Mouse (Mus musculus) forebrain, postnatal 0 days (tissue): ENCODE data around the gene Smco3. TPM values are rescaled to one million over a fixed set of nuclear protein-coding genes. Genes with fewer than 3 reads are reported as not detected.

ENCODE experiments used
- ATAC-seq: fragments of 200-750 bp; cut with Nextera tagmentation; 2 replicates; pipeline ENCODE4 v1.8.0; 2017; ENCODE audit warnings: mild to moderate bottlenecking, moderate library complexity
- DNase-seq: peaks from one replicate; pipeline ENCODE4 v3.0.0-alpha.2; 2015
- H3K27ac ChIP-seq: fragments of 300-500 bp; sonication (generic); 2 replicates; pipeline ENCODE4 v1.5.1; 2014; ENCODE audit warnings: low read depth, mild to moderate bottlenecking, antibody characterized with exemption, low read length, moderate library complexity, mixed read lengths
- H3K27me3 ChIP-seq: fragments of 300-500 bp; sonication (generic); 2 replicates; pipeline ENCODE4 v1.6.1; 2014; ENCODE audit warnings: mild to moderate bottlenecking, low read length, mixed read lengths; ENCODE audit not compliant: insufficient read depth
- H3K36me3 ChIP-seq: fragments of 300-500 bp; sonication (generic); 2 replicates; pipeline ENCODE4 v1.6.1; 2014; ENCODE audit warnings: mild to moderate bottlenecking, moderate library complexity; ENCODE audit not compliant: insufficient read depth
- H3K4me1 ChIP-seq: fragments of 300-500 bp; sonication (generic); 2 replicates; pipeline ENCODE4 v1.6.1; 2014; ENCODE audit warnings: antibody characterized with exemption; ENCODE audit not compliant: insufficient read depth
- H3K4me2 ChIP-seq: fragments of 300-500 bp; sonication (generic); 2 replicates; pipeline ENCODE4 v1.6.1; 2014; ENCODE audit warnings: low read depth, mild to moderate bottlenecking, moderate library complexity
- H3K4me3 ChIP-seq: fragments of 300-500 bp; sonication (generic); 2 replicates; pipeline ENCODE4 v1.5.1; 2014; ENCODE audit warnings: low read depth, low read length, mixed read lengths
- H3K9ac ChIP-seq: fragments of 300-500 bp; sonication (generic); 2 replicates; pipeline ENCODE4 v1.6.1; 2014; ENCODE audit warnings: mild to moderate bottlenecking
- H3K9me3 ChIP-seq: fragments of 300-500 bp; sonication (generic); 2 replicates; pipeline ENCODE4 v1.6.1; 2016; ENCODE audit warnings: low read length
- CTCF ChIP-seq: sonication (generic); IDR thresholded peaks from 2 replicates; pipeline ENCODE4 v1.5.1; 2016; ENCODE audit warnings: antibody characterized with exemption, control low read depth, low read depth
- WGBS: fragments of 180-500 bp; shearing (Covaris S2); extraction: QIAGEN DNeasy Blood & Tissue Kit; methylation state at CpG from one replicate; pipeline ENCODE4 v1.1.7; 2014; 5-methylcytosine and 5-hydroxymethylcytosine counted together
- polyA plus RNA-seq: library from polyadenylated mRNA; unstranded; fragments of >200 nt; fragmentation: Nextera tagmentation; extraction: Ambion mirVana; gene quantifications from 2 replicates; pipeline ENCODE4 v1.2.1, GENCODE M21; 2015
- total RNA-seq: library from RNA; depleted of rRNA; stranded (reverse); fragments of >200 nt; gene quantifications from 2 replicates; pipeline ENCODE4 v1.2.3, GENCODE M21; 2014

Smco3 gene
- total and polyA plus RNA-seq, 2 experiments from 2014 or later, result 1.5 to 2.7 TPM

DNA sequence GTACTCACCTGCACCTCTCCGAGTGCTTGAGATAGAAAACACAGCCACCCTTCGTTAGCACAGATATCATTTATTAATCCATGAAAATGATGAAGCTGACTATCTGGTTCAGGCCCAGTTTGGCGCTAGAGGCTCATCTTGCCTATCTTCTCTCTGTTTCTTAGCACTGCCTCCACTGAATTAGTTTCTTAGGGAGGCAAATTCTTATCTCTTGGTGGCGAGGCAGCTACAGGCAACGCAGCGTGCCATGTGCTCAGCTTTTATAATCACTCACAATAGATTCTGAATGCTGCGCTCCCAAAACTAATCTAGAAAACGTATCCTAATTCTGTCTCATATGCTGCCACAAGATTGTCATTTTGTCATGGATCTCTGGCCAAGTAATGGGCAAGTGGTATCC, 13.1 kb upstream of the Smco3 start:
- Histone ChIP-seq H3K4me2 (no peak overlapping the region), H3K4me1 (no peaks in the 10 kb centered on the region), H3K27ac (no peak overlapping the region), H3K27me3 (no peaks in the 10 kb centered on the region), H3K4me3 (no peak overlapping the region), H3K9me3 (no peaks in the 10 kb centered on the region), H3K9ac (no peak overlapping the region), H3K36me3 (no peaks in the 10 kb centered on the region)
- 82% methylated on average over 8 of the region's 8 CpGs for WGBS
- no peak for TF ChIP-seq CTCF
- ATAC-seq (no peak), DNase-seq (no peak)

GRCm38 (mm10) chr6:136847790-136848189, 12.5 kb upstream of the Smco3 start:
- no peak overlapping the region for H3K27ac ChIP-seq
- TF ChIP-seq CTCF, result peak; percentile 56
- H3K4me2 ChIP-seq, result no peak overlapping the region
- H3K4me1 ChIP-seq, result no peaks in the 10 kb centered on the region
- no peak overlapping the region for H3K9ac ChIP-seq
- H3K9me3 ChIP-seq, result no peaks in the 10 kb centered on the region
- ATAC-seq (no peak), DNase-seq (no peak)
- no peaks in the 10 kb centered on the region for H3K27me3 ChIP-seq
- WGBS, result 24% methylated on average over 2 of the region's 2 CpGs
- H3K4me3 ChIP-seq, result no peak overlapping the region
- H3K36me3 ChIP-seq, result no peaks in the 10 kb centered on the region

GRCm38 (mm10) chr6:136847267-136847666, 12.0 kb upstream of the Smco3 start:
- WGBS, result 94% methylated on average over 3 of the region's 3 CpGs

DNA sequence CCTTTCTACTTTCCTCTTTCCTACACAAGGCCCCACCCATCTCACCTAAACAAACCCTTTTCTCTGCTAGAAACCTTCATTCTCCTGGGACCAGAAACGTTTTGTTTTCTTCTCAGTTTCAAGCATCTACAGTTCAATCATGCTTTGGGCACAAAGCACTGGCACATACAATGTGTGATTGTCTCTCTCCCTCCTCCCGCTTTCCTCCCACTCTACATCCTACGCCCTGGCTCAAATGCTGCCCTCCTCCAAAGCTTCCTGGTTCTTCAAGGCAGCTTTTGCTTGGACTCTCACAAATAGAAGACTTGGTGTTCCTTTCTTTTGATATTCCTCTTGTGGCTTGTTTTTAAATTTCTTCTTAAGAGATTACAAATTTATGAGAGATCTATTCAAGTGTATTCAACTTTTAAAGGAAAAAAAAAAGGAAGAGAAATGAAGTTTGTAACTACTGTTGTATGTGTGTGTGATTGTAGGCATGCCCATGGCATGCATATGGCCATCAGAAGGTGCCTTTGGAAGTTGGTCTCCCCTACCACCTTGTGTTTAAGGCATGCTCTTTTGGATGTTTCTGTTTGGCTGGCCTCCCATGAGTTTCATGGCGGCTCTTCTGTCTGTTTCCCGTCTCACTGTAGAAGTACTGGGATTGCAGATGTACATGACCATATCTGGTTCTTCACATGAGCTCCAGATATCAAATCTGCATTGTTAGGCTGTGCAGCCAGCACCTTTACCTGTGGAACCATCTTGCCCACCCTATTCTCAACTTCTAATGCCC, 10.6 kb upstream of the Smco3 start:
- no peaks in the 10 kb centered on the region for H3K9me3 ChIP-seq
- DNase-seq, result no peak
- no peaks in the 10 kb centered on the region for H3K36me3 ChIP-seq
- H3K9ac ChIP-seq, result no peak overlapping the region
- ATAC-seq, result no peak
- H3K27ac ChIP-seq, result no peak overlapping the region
- no peaks in the 10 kb centered on the region for H3K27me3 ChIP-seq
- no peak overlapping the region for H3K4me2 ChIP-seq
- no peak for TF ChIP-seq CTCF
- WGBS, result 70% methylated on average over 5 of the region's 5 CpGs
- no peaks in the 10 kb centered on the region for H3K4me1 ChIP-seq
- H3K4me3 ChIP-seq, result no peak overlapping the region

More at GRCm38 (mm10) chr6:136847267-136847666, 12.0 kb upstream of the Smco3 start:
- H3K27ac ChIP-seq, result no peak overlapping the region
- DNase-seq (no peak), ATAC-seq (no peak)
- H3K4me1 ChIP-seq, result no peaks in the 10 kb centered on the region
- no peaks in the 10 kb centered on the region for H3K9me3 ChIP-seq
- no peak overlapping the region for H3K9ac ChIP-seq
- H3K36me3 ChIP-seq, result no peaks in the 10 kb centered on the region
- TF ChIP-seq CTCF, result no peak
- no peak overlapping the region for H3K4me2 ChIP-seq
- H3K27me3 ChIP-seq, result no peaks in the 10 kb centered on the region
- no peak overlapping the region for H3K4me3 ChIP-seq

GRCm38 (mm10) chr6:136844903-136845302, 9.7 kb upstream of the Smco3 start:
- Histone ChIP-seq H3K27ac (no peak overlapping the region), H3K27me3 (no peaks in the 10 kb centered on the region), H3K9me3 (no peaks in the 10 kb centered on the region), H3K9ac (no peak overlapping the region), H3K4me2 (no peak overlapping the region), H3K4me1 (no peaks in the 10 kb centered on the region), H3K4me3 (no peak overlapping the region), H3K36me3 (no peaks in the 10 kb centered on the region)
- DNase-seq (no peak), ATAC-seq (no peak)
- TF ChIP-seq CTCF, result no peak
- WGBS, result 47% methylated on average over 2 of the region's 2 CpGs

GRCm38 (mm10) chr6:136837323-136837722, 2.1 kb upstream of the Smco3 start:
- H3K36me3 ChIP-seq, result no peaks in the 10 kb centered on the region
- no peak overlapping the region for H3K9ac ChIP-seq
- ATAC-seq (no peak), DNase-seq (no peak)
- TF ChIP-seq CTCF, result no peak
- no peak overlapping the region for H3K4me3 ChIP-seq
- H3K27me3 ChIP-seq, result no peaks in the 10 kb centered on the region; the same call in 1 of the 2 replicates
- no peaks in the 10 kb centered on the region for H3K9me3 ChIP-seq
- no peak overlapping the region for H3K27ac ChIP-seq
- H3K4me1 ChIP-seq, result no peaks in the 10 kb centered on the region
- no peak overlapping the region for H3K4me2 ChIP-seq
- 78% methylated on average over 3 of the region's 3 CpGs for WGBS

GRCm38 (mm10) chr6:136831712-136832111, 3.5 kb downstream of the Smco3 start:
- Histone ChIP-seq H3K27ac (no peak overlapping the region), H3K9me3 (no peaks in the 10 kb centered on the region), H3K9ac (no peak overlapping the region), H3K4me1 (peaks cover 8% of the 10 kb centered on the region), H3K4me2 (no peak overlapping the region), H3K27me3 (no peaks in the 10 kb centered on the region; the same call in none of the 2 replicates), H3K36me3 (no peaks in the 10 kb centered on the region), H3K4me3 (no peak overlapping the region)
- ATAC-seq, result no peak
- no peak for TF ChIP-seq CTCF
- DNase-seq, result no peak
- 74% methylated on average over 5 of the region's 5 CpGs for WGBS
